In the genomic region with DNA sequence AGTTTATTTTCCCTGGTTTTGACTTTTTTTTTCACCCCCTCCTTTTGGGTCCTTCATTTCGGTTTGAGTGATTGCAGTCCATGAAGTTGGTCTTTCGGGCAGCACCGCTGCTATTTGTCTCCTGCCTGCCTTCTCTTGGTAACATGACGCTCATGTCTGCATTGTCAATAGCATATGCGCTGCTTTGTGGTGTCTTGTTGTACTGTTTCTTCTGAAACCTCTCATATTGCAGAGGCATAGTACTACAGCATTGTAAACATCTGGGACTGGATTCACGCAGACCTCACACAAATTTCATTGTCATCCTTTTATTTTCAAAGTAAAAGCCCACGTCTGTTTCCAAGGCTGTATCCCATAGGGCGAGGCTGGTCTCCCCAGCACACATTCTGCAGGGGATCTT, we compare ENCODE assay signal across 8 mouse cellular contexts. TPM values are rescaled to one million over a fixed set of nuclear protein-coding genes. Genes with fewer than 3 reads are reported as not detected.
DNase-seq lines count a peak whose midpoint lies in the region; ATAC-seq and TF ChIP-seq lines count a peak whose summit lies in the region.
"Had no signal": no experiment of that assay in that cellular context is flagged by ENCODE, and none has a peak within 500 bp of the region (broad histone marks: within the 10 kb centered on the region; RNA-seq: fewer than 3 reads in every experiment).

No protein-coding gene starts in this region.

- H3K4me2 ChIP-seq in lung, embryonic 15.5 days = peak overlapping the region; percentile 79
- peak overlapping the region; percentile 92 for H3K4me2 ChIP-seq in forebrain, embryonic 12.5 days
- H3K4me2 ChIP-seq in limb, embryonic 13.5 days (replicated peaks) = peak overlapping the region; percentile 93
- peak overlapping the region; percentile 81 for H3K4me2 ChIP-seq in stomach, embryonic 16.5 days (ENCODE audit: low read depth, low read length)

- H3K36me3 ChIP-seq in lung, embryonic 15.5 days = no peaks in the 10 kb centered on the region
- H3K36me3 ChIP-seq in forebrain, embryonic 12.5 days (replicated peaks) = no peaks in the 10 kb centered on the region
- no peaks in the 10 kb centered on the region for H3K36me3 ChIP-seq in limb, embryonic 13.5 days
- no peaks in the 10 kb centered on the region for H3K36me3 ChIP-seq in stomach, embryonic 16.5 days (ENCODE audit: control insufficient read depth, insufficient read depth, low read length)

- no peak for TF ChIP-seq POLR2A in cerebellum, adult 2 months (IDR thresholded peaks at IDR 0.05; ENCODE audit: borderline replicate concordance, insufficient read depth, low read length)

- H3K9ac ChIP-seq in lung, embryonic 15.5 days = peak overlapping the region; percentile 44; the same call in 1 of the 2 replicates
- H3K9ac ChIP-seq in forebrain, embryonic 12.5 days = no peak overlapping the region
- peak overlapping the region; percentile 74 for H3K9ac ChIP-seq in limb, embryonic 13.5 days
- peak overlapping the region; percentile 69 for H3K9ac ChIP-seq in stomach, embryonic 16.5 days (ENCODE audit: low read length)

- H3K27me3 ChIP-seq in lung, embryonic 15.5 days = peaks cover 13% of the 10 kb centered on the region
- H3K27me3 ChIP-seq in forebrain, embryonic 12.5 days = peaks cover 44% of the 10 kb centered on the region
- H3K27me3 ChIP-seq in limb, embryonic 13.5 days = 0 out of 2 replicates have a peak, but pooled peaks cover 4% of the 10 kb centered on the region
- no peaks in the 10 kb centered on the region for H3K27me3 ChIP-seq in stomach, embryonic 16.5 days (ENCODE audit: control insufficient read depth, insufficient read depth, low read length)
- H3K27me3 ChIP-seq in cerebellum, adult 2 months (ENCODE audit: control insufficient read depth, insufficient read depth, low read length) = no peaks in the 10 kb centered on the region; the same call in 1 of the 2 replicates

- WGBS in lung, embryonic 15.5 days = 7% methylated on average over 8 of the region's 8 CpGs
- WGBS in forebrain, embryonic 12.5 days = 3% methylated on average over 8 of the region's 8 CpGs
- WGBS in limb, embryonic 13.5 days = 2% methylated on average over 8 of the region's 8 CpGs
- 13% methylated on average over 8 of the region's 8 CpGs for WGBS in stomach, embryonic 16.5 days
- 27% methylated on average over 8 of the region's 8 CpGs for WGBS in cerebellum, adult 2 months

- H3K4me3 ChIP-seq in lung, embryonic 15.5 days = peak overlapping the region; percentile 53
- peak overlapping the region; percentile 52 for H3K4me3 ChIP-seq in forebrain, embryonic 12.5 days (replicated peaks)
- H3K4me3 ChIP-seq in limb, embryonic 13.5 days = peak overlapping the region; percentile 61
- H3K4me3 ChIP-seq in stomach, embryonic 16.5 days (replicated peaks; ENCODE audit: low read length) = peak overlapping the region; percentile 50
- H3K4me3 ChIP-seq in cerebellum, adult 2 months (replicated peaks; ENCODE audit: insufficient read depth, low read depth, low read length) = no peak overlapping the region
- H3K4me3 ChIP-seq: erythroblast, embryonic 14.5 days had no signal

- H3K4me1 ChIP-seq in lung, embryonic 15.5 days = peaks cover 7% of the 10 kb centered on the region; the same call in 1 of the 2 replicates
- peaks cover 34% of the 10 kb centered on the region for H3K4me1 ChIP-seq in forebrain, embryonic 12.5 days
- peaks cover 22% of the 10 kb centered on the region; the same call in 1 of the 2 replicates for H3K4me1 ChIP-seq in limb, embryonic 13.5 days
- H3K4me1 ChIP-seq in stomach, embryonic 16.5 days (ENCODE audit: control insufficient read depth, insufficient read depth, low read length) = no peaks in the 10 kb centered on the region
- peaks cover 6% of the 10 kb centered on the region; the same call in 1 of the 2 replicates for H3K4me1 ChIP-seq in cerebellum, adult 2 months (ENCODE audit: control insufficient read depth, insufficient read depth, low read length)

- H3K27ac ChIP-seq in lung, embryonic 15.5 days = peak overlapping the region; percentile 82
- H3K27ac ChIP-seq in forebrain, embryonic 12.5 days = no peak overlapping the region
- peak overlapping the region; percentile 76; the same call in 1 of the 2 replicates for H3K27ac ChIP-seq in limb, embryonic 13.5 days
- 0 out of 2 replicates have a peak overlapping the region, but pooled peaks have one; percentile 66 for H3K27ac ChIP-seq in stomach, embryonic 16.5 days (ENCODE audit: low read length)
- no peak overlapping the region for H3K27ac ChIP-seq in cerebellum, adult 2 months (ENCODE audit: insufficient read depth, low read length)

- TF ChIP-seq CTCF in cerebellum, adult 2 months (IDR thresholded peaks at IDR 0.05; ENCODE audit: borderline replicate concordance, insufficient read depth, low read depth, low read length) = no peak

- no peaks in the 10 kb centered on the region for H3K9me3 ChIP-seq in lung, embryonic 15.5 days
- H3K9me3 ChIP-seq in forebrain, embryonic 12.5 days = no peaks in the 10 kb centered on the region
- H3K9me3 ChIP-seq in limb, embryonic 13.5 days = no peaks in the 10 kb centered on the region
- H3K9me3 ChIP-seq in stomach, embryonic 16.5 days (replicated peaks; ENCODE audit: control insufficient read depth, low read length) = no peaks in the 10 kb centered on the region

- DNase-seq in lung, postnatal 14 days = no peak
- DNase-seq in thymus, postnatal 25 days = no peak
- no peak for DNase-seq in cerebellum, adult 2 months

- no peak for ATAC-seq in lung, embryonic 15.5 days (ENCODE audit: borderline replicate concordance, extremely low read depth, low FRiP score, low TSS enrichment)
- ATAC-seq in forebrain, embryonic 12.5 days (ENCODE audit: low FRiP score) = no peak
- ATAC-seq in limb, embryonic 13.5 days (ENCODE audit: low FRiP score, low read depth) = no peak
- ATAC-seq in stomach, embryonic 16.5 days (ENCODE audit: insufficient read depth, low FRiP score) = no peak

RNA-seq across cellular contexts. Expression of gene Fgf10, which starts 46.7 kb away (rescaled TPM):
- polyA plus RNA-seq in lung, embryonic 15.5 days (2015; fragmentation: Nextera tagmentation; extraction: Ambion mirVana) = 16.3 and 17.0 TPM in 2 replicates
- polyA plus RNA-seq in forebrain, embryonic 12.5 days (2016; fragmentation: Nextera tagmentation; extraction: Ambion mirVana) = 0.68 and 0.82 TPM in 2 replicates
- 8.9 and 10.0 TPM in 2 replicates for polyA plus RNA-seq in limb, embryonic 13.5 days (2015; fragmentation: Nextera tagmentation; extraction: Ambion mirVana)
- polyA plus RNA-seq in stomach, embryonic 16.5 days (2015; fragmentation: Nextera tagmentation; extraction: Ambion mirVana) = 5.9 and 6.9 TPM in 2 replicates
- polyA plus RNA-seq in cerebellum, adult 2 months (2012; rRNA removed) = 1.1 and 1.8 TPM in 2 replicates
- polyA plus RNA-seq: erythroblast, embryonic 14.5 days had no signal

Comparison
In these comparisons a context has a peak if more than half of its experiments do, and no peak if none do; other contexts are left out.
1. H3K27ac ChIP-seq: peak in lung, embryonic 15.5 days (single experiment), limb, embryonic 13.5 days (single experiment) and stomach, embryonic 16.5 days (single experiment); none in forebrain, embryonic 12.5 days (single experiment) and cerebellum, adult 2 months (single experiment).
2. Peak in every context shown above with its lines, with median percentiles within 50 percentile points of each other: H3K4me2 ChIP-seq.